Mouse (Mus musculus) hindbrain, embryonic 11.5 days (tissue): ENCODE results near the gene Psapl1. TPM values are rescaled to one million over a fixed set of nuclear protein-coding genes. Genes with fewer than 3 reads are reported as not detected.

Experiments used
- ATAC-seq: fragments of 200-750 bp; cut with Nextera tagmentation; 2 replicates; pipeline ENCODE4 v1.8.0; 2017; ENCODE audit warnings: mild to moderate bottlenecking, moderate TSS enrichment, moderate library complexity; ENCODE audit not compliant: low FRiP score
- DNase-seq: peaks from one replicate; pipeline ENCODE4 v3.0.0-alpha.2; 2015; ENCODE audit warnings: low spot score
- H3K27ac ChIP-seq: fragments of 300-500 bp; sonication (generic); 2 replicates; pipeline ENCODE4 v1.5.1; 2014; ENCODE audit warnings: mild to moderate bottlenecking, low read depth, low read length
- H3K27me3 ChIP-seq: fragments of 300-500 bp; sonication (generic); 2 replicates; pipeline ENCODE4 v1.6.1; 2014; ENCODE audit warnings: mild to moderate bottlenecking, low read length, moderate library complexity, mixed read lengths; ENCODE audit not compliant: control insufficient read depth, insufficient read depth
- H3K36me3 ChIP-seq: fragments of 300-500 bp; sonication (generic); 2 replicates; pipeline ENCODE4 v1.6.1; 2014; ENCODE audit warnings: mild to moderate bottlenecking, low read length, moderate library complexity, mixed read lengths; ENCODE audit not compliant: control insufficient read depth, insufficient read depth
- H3K4me1 ChIP-seq: fragments of 300-500 bp; sonication (generic); replicated peaks from 2 replicates; pipeline ENCODE4 v1.6.1; 2014; ENCODE audit warnings: low read length, mixed read lengths; ENCODE audit not compliant: control insufficient read depth, insufficient read depth
- H3K4me2 ChIP-seq: fragments of 300-500 bp; sonication (generic); replicated peaks from 2 replicates; pipeline ENCODE4 v1.6.1; 2014; ENCODE audit warnings: mild to moderate bottlenecking, low read depth, low read length
- H3K4me3 ChIP-seq: fragments of 300-500 bp; sonication (generic); 2 replicates; pipeline ENCODE4 v1.5.1; 2014; ENCODE audit warnings: low read depth, low read length
- H3K9ac ChIP-seq: fragments of 300-500 bp; sonication (generic); 2 replicates; pipeline ENCODE4 v1.6.1; 2014; ENCODE audit warnings: low read depth, low read length
- H3K9me3 ChIP-seq: fragments of 300-500 bp; sonication (generic); 2 replicates; pipeline ENCODE4 v1.6.1; 2016; ENCODE audit warnings: low read length; ENCODE audit not compliant: control insufficient read depth
- WGBS: fragments of 180-500 bp; shearing (Covaris S2); extraction: QIAGEN DNeasy Blood & Tissue Kit; methylation state at CpG from one replicate; pipeline ENCODE4 v1.1.7; 2014; 5-methylcytosine and 5-hydroxymethylcytosine counted together
- polyA plus RNA-seq: library from polyadenylated mRNA; unstranded; fragments of >200 nt; fragmentation: Nextera tagmentation; extraction: Ambion mirVana; gene quantifications from 2 replicates; pipeline ENCODE4 v1.2.1, GENCODE M21; 2014

Gene Psapl1
- polyA plus RNA-seq, 1 experiment from 2014 or later: not detected

- Histone ChIP-seq H3K9ac (no peak overlapping the region), H3K9me3 (no peaks in the 10 kb centered on the region), H3K27me3 (no peaks in the 10 kb centered on the region), H3K36me3 (no peaks in the 10 kb centered on the region), H3K4me2 (no peak overlapping the region), H3K4me1 (peaks cover 7% of the 10 kb centered on the region; the same call in 1 of the 2 replicates), H3K4me3 (no peak overlapping the region), H3K27ac (no peak overlapping the region)
- ATAC-seq (no peak), DNase-seq (no peak)
- WGBS: 94% methylated on average over 4 of the region's 4 CpGs
Measured at GRCm38 (mm10) chr5:36176873-36177272, 26.9 kb upstream of the Psapl1 start.

- no peak overlapping the region for H3K27ac ChIP-seq
- no peak overlapping the region for H3K4me2 ChIP-seq
- no peak overlapping the region for H3K4me3 ChIP-seq
- no peaks in the 10 kb centered on the region for H3K9me3 ChIP-seq
- WGBS: 59% methylated on average over 7 of the region's 7 CpGs
- ATAC-seq (no peak), DNase-seq (no peak)
- H3K27me3 ChIP-seq: no peaks in the 10 kb centered on the region
- H3K9ac ChIP-seq: no peak overlapping the region
- no peaks in the 10 kb centered on the region for H3K36me3 ChIP-seq
- peaks cover 7% of the 10 kb centered on the region; the same call in 1 of the 2 replicates for H3K4me1 ChIP-seq
Measured at GRCm38 (mm10) chr5:36178215-36178614, 25.6 kb upstream of the Psapl1 start.

GRCm38 (mm10) chr5:36178785-36179184, 25.0 kb upstream of the Psapl1 start:
- H3K27me3 ChIP-seq: no peaks in the 10 kb centered on the region
- no peak for DNase-seq
- H3K36me3 ChIP-seq: no peaks in the 10 kb centered on the region
- H3K9me3 ChIP-seq: no peaks in the 10 kb centered on the region
- ATAC-seq: no peak
- H3K4me2 ChIP-seq: no peak overlapping the region
- 96% methylated on average over 3 of the region's 3 CpGs for WGBS
- H3K4me3 ChIP-seq: no peak overlapping the region
- H3K27ac ChIP-seq: no peak overlapping the region
- peaks cover 7% of the 10 kb centered on the region; the same call in 1 of the 2 replicates for H3K4me1 ChIP-seq
- H3K9ac ChIP-seq: no peak overlapping the region

- Histone ChIP-seq H3K9ac (no peak overlapping the region), H3K4me2 (no peak overlapping the region), H3K4me1 (peaks cover 6% of the 10 kb centered on the region; the same call in 1 of the 2 replicates), H3K4me3 (no peak overlapping the region), H3K27ac (no peak overlapping the region), H3K36me3 (no peaks in the 10 kb centered on the region), H3K9me3 (no peaks in the 10 kb centered on the region), H3K27me3 (no peaks in the 10 kb centered on the region)
- ATAC-seq: no peak
- DNase-seq: no peak
- WGBS: 78% methylated on average over 5 of the region's 5 CpGs
Measured at GRCm38 (mm10) chr5:36179708-36180107, 24.1 kb upstream of the Psapl1 start.

GRCm38 (mm10) chr5:36182326-36182725, 21.5 kb upstream of the Psapl1 start:
- Histone ChIP-seq H3K4me3 (no peak overlapping the region), H3K27me3 (no peaks in the 10 kb centered on the region), H3K9me3 (no peaks in the 10 kb centered on the region), H3K36me3 (no peaks in the 10 kb centered on the region), H3K4me2 (no peak overlapping the region), H3K4me1 (no peaks in the 10 kb centered on the region), H3K27ac (no peak overlapping the region), H3K9ac (no peak overlapping the region)
- 81% methylated on average over 7 of the region's 7 CpGs for WGBS
- ATAC-seq (no peak), DNase-seq (no peak)

GRCm38 (mm10) chr5:36186294-36187053, 17.3 kb upstream of the Psapl1 start:
- DNase-seq: no peak
- Histone ChIP-seq H3K9me3 (no peaks in the 10 kb centered on the region), H3K4me1 (no peaks in the 10 kb centered on the region), H3K4me3 (no peak overlapping the region), H3K36me3 (no peaks in the 10 kb centered on the region), H3K9ac (no peak overlapping the region), H3K27ac (no peak overlapping the region), H3K4me2 (no peak overlapping the region), H3K27me3 (no peaks in the 10 kb centered on the region)
- 61% methylated on average over 8 of the region's 8 CpGs for WGBS
- ATAC-seq: no peak

- H3K27ac ChIP-seq: no peak overlapping the region
- no peak overlapping the region for H3K4me3 ChIP-seq
- no peak for DNase-seq
- H3K4me1 ChIP-seq: no peaks in the 10 kb centered on the region
- H3K27me3 ChIP-seq: no peaks in the 10 kb centered on the region
- no peaks in the 10 kb centered on the region for H3K36me3 ChIP-seq
- WGBS: 92% methylated on average over 4 of the region's 4 CpGs
- no peak overlapping the region for H3K9ac ChIP-seq
- H3K4me2 ChIP-seq: no peak overlapping the region
- no peaks in the 10 kb centered on the region for H3K9me3 ChIP-seq
- ATAC-seq: no peak
Measured at GRCm38 (mm10) chr5:36188310-36188709, 15.5 kb upstream of the Psapl1 start.

GRCm38 (mm10) chr5:36191285-36191684, 12.5 kb upstream of the Psapl1 start:
- Histone ChIP-seq H3K9me3 (no peaks in the 10 kb centered on the region), H3K27ac (no peak overlapping the region), H3K27me3 (no peaks in the 10 kb centered on the region), H3K4me3 (no peak overlapping the region), H3K36me3 (no peaks in the 10 kb centered on the region), H3K4me2 (no peak overlapping the region), H3K4me1 (peaks cover 5% of the 10 kb centered on the region; the same call in 1 of the 2 replicates), H3K9ac (no peak overlapping the region)
- ATAC-seq: no peak
- DNase-seq: no peak
- WGBS: 90% methylated on average over 4 of the region's 4 CpGs

- Histone ChIP-seq H3K36me3 (no peaks in the 10 kb centered on the region), H3K4me1 (peaks cover 5% of the 10 kb centered on the region; the same call in 1 of the 2 replicates), H3K9ac (no peak overlapping the region), H3K4me2 (no peak overlapping the region), H3K9me3 (no peaks in the 10 kb centered on the region), H3K27ac (no peak overlapping the region), H3K4me3 (no peak overlapping the region), H3K27me3 (no peaks in the 10 kb centered on the region)
- no peak for DNase-seq
- WGBS: 93% methylated on average over 3 of the region's 3 CpGs
- no peak for ATAC-seq
Measured at GRCm38 (mm10) chr5:36191876-36192275, 11.9 kb upstream of the Psapl1 start.
